Comparison of ENCODE assay signal across 8 mouse cellular contexts in the genomic region with DNA sequence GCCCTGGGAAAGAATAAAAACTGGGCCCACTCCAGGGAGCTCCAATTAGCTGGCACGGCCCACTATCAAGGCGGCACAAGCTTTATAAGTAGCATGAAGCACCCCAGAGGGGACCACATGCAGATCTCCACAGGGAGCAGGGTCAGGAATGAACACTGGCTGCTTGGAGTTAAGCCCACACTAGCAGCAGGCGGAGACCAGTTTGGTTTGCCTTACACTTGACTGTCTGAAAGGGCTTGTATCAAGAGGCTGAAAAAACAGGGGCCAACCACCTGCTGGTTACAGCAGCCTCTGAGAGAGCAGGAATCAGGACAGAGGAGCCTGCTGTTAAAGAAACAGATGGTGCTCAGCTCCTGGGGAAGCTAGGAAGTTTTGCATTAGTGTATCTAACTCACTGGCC. TPM values are rescaled to one million over a fixed set of nuclear protein-coding genes. Genes with fewer than 3 reads are reported as not detected.
DNase-seq lines count a peak whose midpoint lies in the region; ATAC-seq lines count a peak whose summit lies in the region.

No protein-coding gene starts in this region.

- peaks cover 31% of the 10 kb centered on the region for H3K4me1 ChIP-seq in forebrain, embryonic 14.5 days (ENCODE audit: control insufficient read depth, insufficient read depth, low read length)
- H3K4me1 ChIP-seq in neural tube, embryonic 11.5 days (ENCODE audit: control insufficient read depth, insufficient read depth, low read length) = peaks cover 43% of the 10 kb centered on the region

- H3K9me3 ChIP-seq in forebrain, embryonic 14.5 days (replicated peaks; ENCODE audit: control insufficient read depth, low read length) = no peaks in the 10 kb centered on the region
- H3K9me3 ChIP-seq in neural tube, embryonic 11.5 days (ENCODE audit: control insufficient read depth, low read length) = no peaks in the 10 kb centered on the region

- no peaks in the 10 kb centered on the region for H3K36me3 ChIP-seq in forebrain, embryonic 14.5 days (ENCODE audit: control insufficient read depth, insufficient read depth, low read length)
- H3K36me3 ChIP-seq in neural tube, embryonic 11.5 days (ENCODE audit: control insufficient read depth, insufficient read depth, low read length) = no peaks in the 10 kb centered on the region

- DNase-seq in 3T3-L1 (ENCODE audit: low read depth, low spot score) (peak; percentile 51), WW6 (ENCODE audit: low read depth, low spot score) (peak; percentile 46)
- DNase-seq in forebrain, embryonic 14.5 days (ENCODE audit: low spot score) = peak; percentile 76
- peak; percentile 42 for DNase-seq in kidney, postnatal 14 days
- DNase-seq in neural tube, embryonic 11.5 days (ENCODE audit: low spot score) = peak; percentile 49
- DNase-seq in natural killer cell, adult 2 months (ENCODE audit: low spot score in 2 of 2) = no peak
- DNase-seq in spleen, adult 18-20 months = no peak
- no peak for DNase-seq in spleen, postnatal 14 days (ENCODE audit: low spot score in 2 of 2)

- H3K4me3 ChIP-seq in forebrain, embryonic 14.5 days (ENCODE audit: low read depth, low read length) = no peak overlapping the region
- no peak overlapping the region for H3K4me3 ChIP-seq in neural tube, embryonic 11.5 days (ENCODE audit: low read depth, low read length)

- H3K27ac ChIP-seq in forebrain, embryonic 14.5 days (ENCODE audit: low read depth, low read length) = no peak overlapping the region
- H3K27ac ChIP-seq in neural tube, embryonic 11.5 days (ENCODE audit: low read depth, low read length) = peak overlapping the region; percentile 70; the same call in 1 of the 2 replicates

- H3K4me2 ChIP-seq in forebrain, embryonic 14.5 days (ENCODE audit: low read length) = no peak overlapping the region
- H3K4me2 ChIP-seq in neural tube, embryonic 11.5 days (ENCODE audit: low read depth) = no peak overlapping the region

- peak; percentile 76 for ATAC-seq in forebrain, embryonic 14.5 days
- ATAC-seq in neural tube, embryonic 11.5 days (ENCODE audit: insufficient read depth, low FRiP score, low TSS enrichment) = no peak

- WGBS in forebrain, embryonic 14.5 days = 6% methylated on average over 3 of the region's 3 CpGs
- 13% methylated on average over 3 of the region's 3 CpGs for WGBS in neural tube, embryonic 11.5 days

- H3K27me3 ChIP-seq in forebrain, embryonic 14.5 days (replicated peaks; ENCODE audit: control insufficient read depth, insufficient read depth, low read length) = no peaks in the 10 kb centered on the region
- H3K27me3 ChIP-seq in neural tube, embryonic 11.5 days (ENCODE audit: control insufficient read depth, insufficient read depth, low read length) = no peaks in the 10 kb centered on the region

- no peak overlapping the region for H3K9ac ChIP-seq in forebrain, embryonic 14.5 days (ENCODE audit: low read length)
- H3K9ac ChIP-seq in neural tube, embryonic 11.5 days (ENCODE audit: low read length) = no peak overlapping the region

RNA-seq across cellular contexts. Expression of gene Actn1, which starts 32.3 kb away (rescaled TPM):
- 7.1 and 7.3 TPM in 2 replicates for polyA plus RNA-seq in forebrain, embryonic 14.5 days (2014; fragmentation: Nextera tagmentation; extraction: Ambion mirVana)
- 20.6 and 26.4 TPM in 2 replicates for polyA plus RNA-seq in neural tube, embryonic 11.5 days (2014; fragmentation: Nextera tagmentation; extraction: Ambion mirVana)

Comparison
In these comparisons a context has a peak if more than half of its experiments do, and no peak if none do; other contexts are left out.
1. DNase-seq: peak in 3T3-L1 (single experiment), WW6 (single experiment), forebrain, embryonic 14.5 days (single experiment), kidney, postnatal 14 days (single experiment) and neural tube, embryonic 11.5 days (single experiment); none in natural killer cell, adult 2 months (0 of 2), spleen, adult 18-20 months (0 of 2) and spleen, postnatal 14 days (0 of 2).